Mouse (Mus musculus): ENCODE measurements at regions not wholly inside any gene's neighbourhood (a gene's known extent, or its start where the extent isn't known, plus 50 kb on each side); places are given as distances from the start of the nearest gene placed in this dataset.

GRCm38 (mm10) chr13:75343422-75343821, 253.8 kb downstream of the Pcsk1 start:
- no peak for TF ChIP-seq EP300 (IDR thresholded peaks at IDR 0.05; ENCODE audit: low read depth)
- no peak for TF ChIP-seq CTCF (IDR thresholded peaks at IDR 0.05; ENCODE audit: low read depth)

Measured in liver, embryonic 14.5 days (tissue).